Mouse (Mus musculus) midbrain, embryonic 15.5 days (tissue): ENCODE data around the gene Zfp94. TPM values are rescaled to one million over a fixed set of nuclear protein-coding genes. Genes with fewer than 3 reads are reported as not detected.

Source experiments
- ATAC-seq: fragments of 200-750 bp; cut with Nextera tagmentation; replicated peaks from 2 replicates; pipeline ENCODE4 v1.8.0; 2017; ENCODE audit warnings: moderate TSS enrichment
- H3K27ac ChIP-seq: fragments of 300-500 bp; sonication (generic); 2 replicates; pipeline ENCODE4 v1.5.1; 2015; ENCODE audit warnings: mild to moderate bottlenecking, inconsistent platforms
- H3K27me3 ChIP-seq: fragments of 300-500 bp; sonication (generic); replicated peaks from 2 replicates; pipeline ENCODE4 v1.6.1; 2015; ENCODE audit warnings: inconsistent platforms
- H3K36me3 ChIP-seq: fragments of 300-500 bp; sonication (generic); replicated peaks from 2 replicates; pipeline ENCODE4 v1.6.1; 2015; ENCODE audit warnings: inconsistent platforms
- H3K4me1 ChIP-seq: fragments of 300-500 bp; sonication (generic); 2 replicates; pipeline ENCODE4 v1.6.1; 2015; ENCODE audit warnings: inconsistent platforms
- H3K4me2 ChIP-seq: fragments of 300-500 bp; sonication (generic); 2 replicates; pipeline ENCODE4 v1.6.1; 2015; ENCODE audit warnings: inconsistent platforms, mild to moderate bottlenecking, moderate library complexity
- H3K4me3 ChIP-seq: fragments of 300-500 bp; sonication (generic); 2 replicates; pipeline ENCODE4 v1.5.1; 2015; ENCODE audit warnings: mild to moderate bottlenecking, inconsistent platforms
- H3K9ac ChIP-seq: fragments of 300-500 bp; sonication (generic); 2 replicates; pipeline ENCODE4 v1.6.1; 2015; ENCODE audit warnings: mild to moderate bottlenecking, inconsistent platforms
- H3K9me3 ChIP-seq: fragments of 300-500 bp; sonication (generic); 2 replicates; pipeline ENCODE4 v1.6.1; 2016; ENCODE audit warnings: inconsistent platforms
- WGBS: fragments of 180-500 bp; shearing (Covaris S2); methylation state at CpG from one replicate; pipeline ENCODE4 v1.1.7; 2015; ENCODE audit warnings: mixed read lengths; 5-methylcytosine and 5-hydroxymethylcytosine counted together
- polyA plus RNA-seq: library from polyadenylated mRNA; unstranded; fragments of >200 nt; fragmentation: Nextera tagmentation; extraction: Ambion mirVana; gene quantifications from 2 replicates; pipeline ENCODE4 v1.2.1, GENCODE M21; 2015

Zfp94 gene
- polyA plus RNA-seq, 1 experiment from 2014 or later: 23.6 TPM

DNA sequence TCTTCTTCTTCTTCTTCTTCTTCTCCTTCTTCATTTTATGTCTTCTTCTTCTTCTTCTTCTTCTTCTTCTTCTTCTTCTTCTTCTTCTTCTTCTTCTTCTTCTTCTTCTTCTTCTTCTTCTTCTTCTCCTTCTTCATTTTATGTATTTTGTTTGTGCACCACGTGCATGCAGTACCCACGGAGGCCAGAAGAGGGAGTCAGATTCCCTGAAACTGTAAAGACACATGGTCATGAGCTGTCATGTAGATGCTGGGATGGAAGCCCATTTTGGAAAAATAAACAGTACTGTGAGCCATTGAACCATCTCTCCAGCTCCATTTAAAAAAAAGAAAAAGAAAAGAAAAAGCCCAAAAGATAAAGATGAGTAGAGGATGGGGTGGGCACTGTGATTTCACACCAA is 21.8 kb upstream of the Zfp94 start:
- no peak overlapping the region for H3K9ac ChIP-seq
- H3K4me2 ChIP-seq: no peak overlapping the region
- no peak overlapping the region for H3K4me3 ChIP-seq
- WGBS: 46% methylated on average over 2 of the region's 2 CpGs
- H3K27me3 ChIP-seq: peaks cover 13% of the 10 kb centered on the region; the same call in 1 of the 2 replicates
- H3K36me3 ChIP-seq: no peaks in the 10 kb centered on the region
- H3K27ac ChIP-seq: no peak overlapping the region
- no peak for ATAC-seq
- no peaks in the 10 kb centered on the region for H3K4me1 ChIP-seq
- no peaks in the 10 kb centered on the region for H3K9me3 ChIP-seq

DNA sequence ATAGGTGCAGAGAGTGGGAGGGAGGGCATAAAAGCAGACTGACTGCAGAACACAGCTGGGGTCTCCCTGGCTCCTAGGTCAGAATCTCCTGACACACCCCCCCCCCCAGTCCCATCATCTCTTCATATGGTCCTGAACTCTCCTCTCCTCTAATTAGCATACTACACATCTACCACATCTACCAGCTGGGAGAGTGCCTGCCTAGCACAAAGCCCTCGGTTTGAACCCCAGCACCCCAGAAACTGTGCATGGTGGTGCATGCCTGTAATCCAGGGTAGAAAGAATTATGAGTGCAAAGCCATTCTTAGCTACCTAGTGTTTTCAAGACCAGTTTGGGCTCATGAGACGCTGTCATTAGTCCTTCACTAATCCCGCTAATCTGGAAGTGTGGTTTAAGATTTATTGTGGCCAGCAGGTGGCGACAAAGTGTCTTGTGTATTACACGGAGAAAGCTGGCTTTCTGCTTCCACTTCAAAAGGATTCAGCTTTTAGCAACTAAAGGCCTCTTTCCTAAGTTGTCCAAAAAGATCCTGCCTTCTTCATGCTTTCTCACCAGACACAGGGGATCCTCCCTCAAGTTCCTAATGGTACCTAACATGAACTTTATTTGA is 19.3 kb upstream of the Zfp94 start:
- Histone ChIP-seq H3K27ac (no peak overlapping the region), H3K36me3 (no peaks in the 10 kb centered on the region), H3K9ac (no peak overlapping the region), H3K4me2 (no peak overlapping the region), H3K9me3 (no peaks in the 10 kb centered on the region), H3K4me1 (no peaks in the 10 kb centered on the region), H3K27me3 (peaks cover 13% of the 10 kb centered on the region; the same call in 1 of the 2 replicates), H3K4me3 (no peak overlapping the region)
- peak; percentile 39; the same call in 1 of the 2 replicates for ATAC-seq
- 13% methylated on average over 5 of the region's 5 CpGs for WGBS

DNA sequence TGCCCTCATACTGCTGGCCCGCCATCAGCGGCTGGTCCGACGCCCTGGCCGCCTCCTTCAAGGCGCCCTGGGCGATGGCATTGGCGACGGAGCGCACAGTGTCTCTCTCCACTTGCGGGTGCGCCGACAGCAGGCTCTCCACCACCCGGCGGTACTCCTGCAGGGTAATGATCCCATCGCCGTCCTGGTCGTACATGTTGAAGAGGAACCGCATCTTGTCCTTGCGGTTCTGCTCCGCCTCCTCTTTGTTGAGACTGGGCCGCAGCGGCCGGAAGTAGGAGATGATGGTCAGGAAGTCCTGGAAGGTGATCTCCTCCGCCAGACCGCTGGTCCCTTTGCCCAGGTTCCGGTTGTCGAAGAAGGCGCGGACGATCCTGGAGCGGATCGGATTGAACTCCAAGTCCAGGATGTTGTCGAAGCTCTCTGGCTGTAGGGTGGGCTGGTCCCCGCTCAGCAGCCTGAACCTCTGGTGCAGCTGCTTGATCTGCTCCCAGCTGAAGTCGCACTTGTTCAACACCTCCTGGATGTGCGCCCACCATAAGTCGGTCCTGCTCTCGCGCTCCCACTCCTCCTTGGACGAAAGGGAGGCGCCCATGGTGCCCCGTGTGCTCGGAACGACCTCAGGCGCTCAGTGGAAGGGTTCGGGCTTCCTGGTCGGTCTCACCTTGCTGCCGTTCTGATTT is 17.0 kb upstream of the Zfp94 start, which contains the start of gene Tescl:
Gene Tescl, minus strand, starts transcription at position 633 of the 683 bp plus-strand sequence.
- no peak within 1 kb of the TSS for H3K27ac ChIP-seq
- no peaks in the 10 kb centered on the region for H3K4me1 ChIP-seq
- H3K4me3 ChIP-seq: no peak within 1 kb of the TSS
- peaks cover 13% of the 10 kb centered on the region; the same call in 1 of the 2 replicates for H3K27me3 ChIP-seq
- ATAC-seq: no peak
- no peak within 1 kb of the TSS for H3K9ac ChIP-seq
- WGBS: 52% methylated on average over 49 of the region's 49 CpGs
- no peaks in the 10 kb centered on the region for H3K36me3 ChIP-seq
- H3K4me2 ChIP-seq: no peak within 1 kb of the TSS; the same call in 1 of the 2 replicates
- H3K9me3 ChIP-seq: no peaks in the 10 kb centered on the region

DNA sequence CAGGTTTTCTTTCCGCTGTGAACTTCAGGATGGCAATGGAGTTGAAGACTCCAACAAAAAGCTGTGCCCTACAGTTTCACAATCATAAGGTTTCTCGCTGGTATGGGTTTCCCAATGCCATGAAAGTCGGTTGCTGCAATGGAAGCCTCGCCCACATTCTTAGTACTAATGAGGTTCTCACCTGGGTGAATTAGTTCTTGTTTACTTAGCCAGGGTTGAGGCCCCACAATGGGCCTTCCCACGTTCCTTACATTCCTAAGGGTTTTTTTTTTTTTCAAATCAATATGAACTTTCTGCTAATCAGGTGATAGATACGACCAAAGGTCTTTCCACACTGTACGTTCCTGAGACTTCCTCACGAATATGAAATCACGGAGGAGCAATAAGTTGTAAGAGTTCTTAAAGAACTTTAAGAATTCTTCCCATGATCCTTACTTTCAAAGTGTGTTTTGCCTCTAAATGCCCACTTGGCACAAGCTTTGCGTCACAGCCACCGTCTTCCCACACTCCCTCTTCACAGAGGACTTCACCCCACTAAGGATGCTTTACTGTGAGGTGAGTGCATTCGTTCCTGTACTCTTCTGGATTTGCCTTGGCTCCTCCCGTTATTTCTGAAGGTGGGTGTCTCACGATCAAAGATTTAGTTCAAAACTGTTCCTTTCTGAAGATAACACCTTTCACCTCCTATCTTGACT is 11.0 kb upstream of the Zfp94 start:
- H3K4me2 ChIP-seq: no peak overlapping the region

DNA sequence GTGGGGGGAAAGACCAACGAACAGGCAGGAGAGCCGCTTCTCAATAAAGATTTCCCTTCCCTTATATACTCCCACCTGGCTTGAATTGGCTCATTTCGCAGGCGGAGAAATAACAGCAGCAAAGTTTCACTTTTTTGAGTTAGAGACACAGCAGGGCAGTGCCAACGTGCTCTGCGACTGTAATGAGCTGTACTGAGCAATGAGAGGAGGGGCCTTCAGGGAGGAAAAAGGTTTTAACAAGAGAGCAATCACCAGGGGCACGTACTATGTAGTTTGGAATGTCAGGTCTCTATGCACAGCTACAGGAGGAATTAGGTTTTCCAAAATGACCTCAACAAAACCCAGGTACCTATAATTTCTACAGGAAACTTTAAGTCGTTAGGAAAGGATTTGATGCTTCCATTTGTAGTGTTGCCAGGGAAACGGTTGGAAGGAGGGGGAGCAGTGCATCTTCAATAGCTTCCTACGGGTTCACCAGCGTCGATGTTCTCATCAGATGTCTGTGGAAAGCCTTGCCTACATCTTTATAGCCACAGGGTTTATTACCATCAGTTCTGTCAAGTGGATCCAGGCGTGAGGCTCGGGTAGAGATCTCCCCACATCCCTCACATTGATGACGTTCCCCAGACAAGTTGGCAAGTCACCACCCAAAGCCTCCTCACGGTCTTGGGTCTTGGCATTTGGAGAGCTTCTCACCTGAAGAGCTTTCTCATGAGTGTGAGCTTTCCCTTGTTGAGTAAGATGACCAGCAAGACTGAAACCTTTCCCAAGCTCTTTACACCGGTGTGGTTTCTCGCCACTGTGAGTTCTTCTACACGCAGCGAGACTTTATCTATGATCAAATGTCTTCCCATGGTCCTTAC is 10.0 kb upstream of the Zfp94 start:
- H3K36me3 ChIP-seq: no peaks in the 10 kb centered on the region
- H3K4me3 ChIP-seq: peak overlapping the region; percentile 30
- no peak overlapping the region; the same call in 1 of the 2 replicates for H3K27ac ChIP-seq
- peaks cover 13% of the 10 kb centered on the region for H3K4me1 ChIP-seq
- WGBS: 38% methylated on average over 20 of the region's 20 CpGs
- H3K27me3 ChIP-seq: no peaks in the 10 kb centered on the region
- 0 out of 2 replicates have a peak overlapping the region, but pooled peaks have one; percentile 26 for H3K9ac ChIP-seq
- peak overlapping the region; percentile 54 for H3K4me2 ChIP-seq
- H3K9me3 ChIP-seq: no peaks in the 10 kb centered on the region
- ATAC-seq: peak; percentile 65; the same call in 1 of the 2 replicates

More for the DNA sequence above, 11.0 kb upstream of the Zfp94 start:
- H3K4me1 ChIP-seq: peaks cover 13% of the 10 kb centered on the region
- no peak overlapping the region for H3K27ac ChIP-seq
- H3K4me3 ChIP-seq: no peak overlapping the region
- no peaks in the 10 kb centered on the region for H3K9me3 ChIP-seq
- ATAC-seq: no peak
- H3K27me3 ChIP-seq: no peaks in the 10 kb centered on the region
- no peak overlapping the region for H3K9ac ChIP-seq
- H3K36me3 ChIP-seq: no peaks in the 10 kb centered on the region
- 88% methylated on average over 14 of the region's 14 CpGs for WGBS

DNA sequence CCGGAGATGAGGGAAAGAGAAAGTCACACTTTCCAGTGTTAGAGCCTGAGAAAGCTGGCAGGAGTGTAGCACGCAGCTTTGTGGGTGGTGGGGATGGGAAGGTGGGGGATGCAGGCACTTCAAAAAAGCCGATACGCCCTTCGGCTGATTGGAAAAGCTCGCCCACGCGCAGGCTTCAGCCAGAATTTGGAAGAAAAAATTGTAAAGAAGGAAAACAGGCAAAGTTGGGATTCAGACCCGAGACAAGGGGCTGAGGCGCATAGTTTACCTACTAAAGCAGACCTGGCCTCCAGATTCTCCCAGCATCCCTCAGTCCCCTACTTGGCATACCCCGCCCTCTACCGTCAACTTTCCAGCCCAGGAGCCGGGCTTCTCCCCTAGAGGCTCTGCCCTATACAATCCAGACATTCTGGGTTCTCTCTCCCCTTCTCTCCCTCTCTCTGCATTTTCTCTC is 9.2 kb upstream of the Zfp94 start:
- Histone ChIP-seq H3K9me3 (no peaks in the 10 kb centered on the region), H3K9ac (0 out of 2 replicates have a peak overlapping the region, but pooled peaks have one; percentile 26)

DNA sequence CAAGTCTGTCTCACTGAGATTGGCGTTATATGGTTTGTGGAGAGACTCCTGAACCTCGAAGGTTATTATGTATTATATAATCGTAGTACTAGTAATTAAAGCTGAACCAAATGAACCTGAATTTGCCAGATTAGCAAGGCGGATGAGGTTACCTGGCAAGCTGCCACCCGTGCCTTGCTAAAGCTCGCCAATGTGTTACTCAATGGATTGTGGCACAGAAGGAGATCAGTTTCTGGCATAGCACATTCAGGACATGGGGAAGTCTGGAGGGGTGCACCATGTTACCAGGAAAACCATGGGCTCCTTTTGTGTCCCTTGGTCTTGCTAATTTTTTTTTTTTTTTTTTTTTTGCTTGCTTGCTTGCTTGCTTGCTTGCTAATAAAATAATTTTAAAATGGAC is 8.7 kb upstream of the Zfp94 start:
- no peak for ATAC-seq
- Histone ChIP-seq H3K4me1 (peaks cover 13% of the 10 kb centered on the region), H3K9me3 (no peaks in the 10 kb centered on the region), H3K9ac (no peak overlapping the region), H3K4me2 (peak overlapping the region; percentile 54), H3K27ac (no peak overlapping the region), H3K36me3 (no peaks in the 10 kb centered on the region), H3K4me3 (no peak overlapping the region), H3K27me3 (no peaks in the 10 kb centered on the region)
- WGBS: 77% methylated on average over 6 of the region's 6 CpGs

More for the DNA sequence above, 9.2 kb upstream of the Zfp94 start:
- Histone ChIP-seq H3K4me1 (peaks cover 13% of the 10 kb centered on the region), H3K27ac (no peak overlapping the region; the same call in 1 of the 2 replicates), H3K27me3 (no peaks in the 10 kb centered on the region), H3K36me3 (no peaks in the 10 kb centered on the region), H3K4me2 (peak overlapping the region; percentile 54), H3K4me3 (peak overlapping the region; percentile 30)
- WGBS: 3% methylated on average over 13 of the region's 13 CpGs
- peak; percentile 56; the same call in 1 of the 2 replicates for ATAC-seq

DNA sequence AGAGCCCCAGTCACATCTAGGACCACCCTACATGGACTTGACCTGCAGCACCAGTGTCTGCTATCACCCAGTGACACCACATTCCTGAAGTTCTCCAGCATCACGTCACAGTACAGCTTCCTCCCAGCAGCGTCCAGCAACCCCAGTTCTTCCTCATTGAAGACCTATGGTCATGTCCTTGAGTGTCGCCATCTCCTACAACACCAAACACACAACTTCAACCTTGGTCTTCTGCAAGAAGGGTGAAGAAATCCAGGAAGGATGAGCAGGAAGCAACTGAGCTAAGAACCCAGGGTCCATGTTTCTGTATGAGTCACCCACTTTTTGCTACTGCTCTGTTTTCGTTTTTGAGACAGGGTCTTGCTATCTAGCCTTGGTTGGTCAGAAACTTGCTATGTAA is 6.1 kb upstream of the Zfp94 start:
- no peaks in the 10 kb centered on the region for H3K9me3 ChIP-seq
- H3K9ac ChIP-seq: no peak overlapping the region
- peaks cover 13% of the 10 kb centered on the region for H3K4me1 ChIP-seq
- no peaks in the 10 kb centered on the region for H3K36me3 ChIP-seq
- ATAC-seq: no peak
- WGBS: 80% methylated on average over 4 of the region's 4 CpGs
- no peak overlapping the region for H3K4me3 ChIP-seq
- no peaks in the 10 kb centered on the region; the same call in 1 of the 2 replicates for H3K27me3 ChIP-seq
- H3K27ac ChIP-seq: no peak overlapping the region
- H3K4me2 ChIP-seq: no peak overlapping the region

DNA sequence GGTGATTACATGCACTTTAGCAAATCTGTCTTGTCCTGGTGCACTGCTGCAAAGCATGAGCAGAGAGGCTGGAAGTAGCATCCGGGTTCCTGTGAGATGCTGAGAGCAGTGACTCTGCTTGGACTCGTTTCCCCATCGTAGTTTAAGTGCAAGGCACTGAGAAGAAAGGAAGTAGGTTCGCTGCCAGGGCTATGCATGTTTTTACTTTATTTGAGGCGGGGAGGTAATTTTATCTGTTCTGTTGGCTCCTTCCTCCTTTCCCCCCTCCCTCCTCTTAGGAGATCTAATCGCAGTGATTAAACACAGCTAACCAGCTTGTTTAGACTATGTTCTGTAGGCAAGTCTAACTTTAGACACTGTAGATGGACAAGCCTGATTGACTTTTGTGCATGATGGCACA is 2.5 kb upstream of the Zfp94 start:
- Histone ChIP-seq H3K27ac (no peak overlapping the region), H3K4me2 (no peak overlapping the region), H3K4me1 (peaks cover 13% of the 10 kb centered on the region), H3K4me3 (no peak overlapping the region), H3K9ac (no peak overlapping the region), H3K9me3 (no peaks in the 10 kb centered on the region), H3K27me3 (no peaks in the 10 kb centered on the region; the same call in 1 of the 2 replicates), H3K36me3 (no peaks in the 10 kb centered on the region)
- ATAC-seq: no peak
- 75% methylated on average over 6 of the region's 6 CpGs for WGBS

DNA sequence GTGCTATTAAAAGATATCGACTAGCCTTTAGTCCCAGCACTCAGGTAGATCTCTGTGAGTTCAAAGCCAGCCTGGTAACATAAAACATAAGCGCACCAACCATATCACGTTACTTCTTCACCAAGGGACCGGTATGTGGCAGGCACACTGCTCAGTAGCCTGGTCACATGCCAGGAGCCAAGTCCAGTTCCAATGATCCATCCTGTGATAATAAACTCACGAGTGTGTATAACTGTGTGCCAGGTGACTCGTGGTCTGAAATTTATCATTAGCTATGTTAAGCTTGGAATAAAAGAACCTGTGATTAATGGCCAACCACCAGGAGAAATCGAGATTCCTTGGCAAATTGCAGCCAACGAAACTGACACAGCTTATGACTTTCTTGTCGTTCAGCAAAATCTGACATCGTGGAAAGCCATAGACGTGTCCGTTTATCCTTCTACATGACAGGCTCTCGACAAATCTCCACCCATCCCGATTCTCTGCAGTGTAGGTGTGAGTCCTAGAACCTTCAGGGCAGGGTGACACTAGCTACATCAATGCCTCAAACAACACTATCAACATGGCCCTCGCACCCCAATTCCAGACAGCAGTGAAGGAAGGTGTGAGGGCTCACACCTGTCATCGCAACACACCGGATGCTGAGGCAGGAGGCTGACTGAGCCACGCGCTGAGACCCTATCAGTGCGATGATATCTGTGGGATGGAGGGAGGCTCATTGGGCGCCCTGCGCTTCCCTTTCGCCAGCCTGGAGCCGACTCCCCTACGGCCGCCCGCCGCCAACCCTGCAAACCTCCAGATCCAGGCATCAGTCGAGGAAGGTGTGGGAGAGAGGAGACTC is 520 bp downstream of the Zfp94 start:
- H3K27me3 ChIP-seq: no peaks in the 10 kb centered on the region; the same call in 1 of the 2 replicates

More for the DNA sequence above, 520 bp downstream of the Zfp94 start:
- WGBS: 29% methylated on average over 29 of the region's 29 CpGs
- Histone ChIP-seq H3K4me1 (peaks cover 13% of the 10 kb centered on the region), H3K36me3 (peaks cover 5% of the 10 kb centered on the region), H3K27ac (peak overlapping the region; percentile 82), H3K4me3 (peak overlapping the region; percentile 66), H3K9ac (peak overlapping the region; percentile 82), H3K4me2 (peak overlapping the region; percentile 75), H3K9me3 (no peaks in the 10 kb centered on the region)
- peak; percentile 87; the same call in 1 of the 2 replicates for ATAC-seq
